Mouse (Mus musculus): ENCODE data around the gene Fibp. TPM values are rescaled to one million over a fixed set of nuclear protein-coding genes. Genes with fewer than 3 reads are reported as not detected.
"Not testable (repeated sequence)": the region's sequence is repeated elsewhere in the genome, so short reads cannot be mapped to it uniquely, and the experiment has no call there.

The Fibp gene
- total RNA-seq, 2 experiments from 2014 or later: 124 to 139 TPM

GRCm38 (mm10) chr19:5486771-5487170 is 26.4 kb downstream of the Fibp start:
- intact Hi-C loops (cut with DNase I): no loop called here
- DNase-seq: no peak

DNA sequence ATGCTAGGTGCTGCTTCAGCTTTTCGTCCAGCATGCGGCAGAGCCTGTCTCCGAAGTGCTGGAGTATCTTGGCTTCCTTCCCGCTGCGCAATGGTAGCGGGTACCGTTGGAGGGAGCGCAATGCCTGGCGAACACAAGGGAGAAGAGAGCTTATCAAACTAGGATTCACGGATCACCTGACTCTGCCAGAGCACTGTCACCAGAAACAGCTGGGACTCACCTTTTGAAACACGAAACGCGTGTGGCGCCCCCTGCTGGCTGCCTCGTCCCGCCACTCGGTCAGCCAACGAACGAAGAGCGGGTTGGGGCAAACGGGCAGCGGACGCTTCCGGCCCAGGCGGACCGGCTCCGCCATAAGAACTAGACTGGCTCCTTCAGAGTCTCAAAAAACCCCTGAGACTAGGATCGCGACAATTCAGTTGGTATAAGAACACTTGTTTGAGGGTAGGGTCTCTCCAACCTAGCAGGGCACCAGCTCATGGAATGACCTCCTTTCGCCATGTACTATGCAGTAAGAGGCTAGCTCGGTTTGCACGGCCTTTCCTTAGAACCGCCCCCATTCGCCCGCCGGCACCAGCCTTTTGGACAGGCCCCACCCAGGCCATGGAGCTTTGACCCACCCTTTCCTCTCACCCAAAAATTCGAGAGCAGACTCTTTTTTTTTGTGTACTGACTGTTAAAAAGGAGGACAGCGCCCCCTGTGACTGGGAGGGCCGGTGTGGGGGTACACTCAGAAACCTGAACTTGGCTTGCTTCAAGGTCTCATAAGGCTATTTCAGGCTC is 27.5 kb downstream of the Fibp start, which contains the start of gene Mus81:
Gene Mus81, minus strand, starts transcription at position 635 of the 783 bp plus-strand sequence.
- DNase-seq: peak; percentile 98
- intact Hi-C loops (cut with DNase I): no loop called here

DNA sequence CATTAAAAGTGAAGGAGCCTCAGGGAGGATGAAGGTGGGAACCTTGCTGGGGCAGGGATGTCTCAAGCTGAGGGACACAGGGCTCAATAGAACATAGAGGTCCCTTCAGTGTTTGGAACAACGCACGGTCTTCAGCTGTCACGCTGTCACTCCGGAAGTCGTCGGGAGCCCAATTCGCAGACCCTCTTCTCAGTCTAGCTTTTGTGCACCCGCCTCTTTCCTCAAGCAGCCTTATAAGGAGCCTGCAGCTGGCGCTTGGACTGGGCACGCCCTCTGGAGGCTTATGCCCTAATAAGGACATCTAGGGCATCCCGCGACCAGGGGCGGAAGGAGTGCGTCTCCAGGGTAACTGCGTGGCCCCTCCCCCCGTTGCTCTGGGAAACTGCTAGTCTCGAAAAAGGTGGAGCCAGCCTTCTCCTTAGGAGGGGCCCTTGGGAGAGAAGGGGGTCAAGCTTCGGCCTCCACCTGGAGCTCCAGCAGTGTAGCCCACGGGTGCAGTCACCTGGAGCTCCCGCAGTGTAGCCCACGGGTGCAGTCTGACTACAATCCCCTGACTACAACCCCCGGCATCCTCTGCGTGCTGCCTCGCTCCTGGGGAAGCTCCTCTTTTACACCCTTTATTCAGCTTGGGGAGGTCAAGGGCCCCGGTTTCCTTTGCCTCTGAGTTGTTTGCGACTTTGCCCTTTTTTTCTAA is 28.6 kb downstream of the Fibp start:
- intact Hi-C loops (cut with DNase I): no loop called here
- DNase-seq: peak; percentile 97

DNA sequence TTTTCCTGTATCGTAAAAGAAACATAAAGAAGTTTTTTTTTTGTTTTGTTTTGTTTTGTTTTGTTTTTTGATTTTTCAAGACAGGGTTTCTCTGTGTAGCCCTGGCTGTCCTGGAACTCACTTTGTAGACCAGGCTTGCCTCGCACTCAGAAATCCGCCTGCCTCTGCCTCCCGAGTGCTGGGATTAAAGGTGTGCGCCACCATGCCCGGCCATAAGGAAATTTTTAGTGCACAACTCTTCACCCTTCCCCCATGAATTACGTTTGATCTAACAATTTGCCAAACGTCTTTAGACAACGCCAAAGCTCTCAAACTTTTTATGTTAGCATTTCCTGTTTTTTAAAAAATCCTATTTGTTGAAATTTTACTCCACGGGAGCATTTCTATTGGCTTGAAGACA is 29.3 kb downstream of the Fibp start:
- DNase-seq; intact Hi-C loops (cut with DNase I): not testable (repeated sequence)

- DNase-seq: peak; percentile 95
- intact Hi-C loops (cut with DNase I): no loop called here
Measured at GRCm38 (mm10) chr19:5490313-5490897, 30.0 kb downstream of the Fibp start, which contains the start of gene Cfl1. Gene Cfl1 (plus strand): TSS chr19:5490455.

DNA sequence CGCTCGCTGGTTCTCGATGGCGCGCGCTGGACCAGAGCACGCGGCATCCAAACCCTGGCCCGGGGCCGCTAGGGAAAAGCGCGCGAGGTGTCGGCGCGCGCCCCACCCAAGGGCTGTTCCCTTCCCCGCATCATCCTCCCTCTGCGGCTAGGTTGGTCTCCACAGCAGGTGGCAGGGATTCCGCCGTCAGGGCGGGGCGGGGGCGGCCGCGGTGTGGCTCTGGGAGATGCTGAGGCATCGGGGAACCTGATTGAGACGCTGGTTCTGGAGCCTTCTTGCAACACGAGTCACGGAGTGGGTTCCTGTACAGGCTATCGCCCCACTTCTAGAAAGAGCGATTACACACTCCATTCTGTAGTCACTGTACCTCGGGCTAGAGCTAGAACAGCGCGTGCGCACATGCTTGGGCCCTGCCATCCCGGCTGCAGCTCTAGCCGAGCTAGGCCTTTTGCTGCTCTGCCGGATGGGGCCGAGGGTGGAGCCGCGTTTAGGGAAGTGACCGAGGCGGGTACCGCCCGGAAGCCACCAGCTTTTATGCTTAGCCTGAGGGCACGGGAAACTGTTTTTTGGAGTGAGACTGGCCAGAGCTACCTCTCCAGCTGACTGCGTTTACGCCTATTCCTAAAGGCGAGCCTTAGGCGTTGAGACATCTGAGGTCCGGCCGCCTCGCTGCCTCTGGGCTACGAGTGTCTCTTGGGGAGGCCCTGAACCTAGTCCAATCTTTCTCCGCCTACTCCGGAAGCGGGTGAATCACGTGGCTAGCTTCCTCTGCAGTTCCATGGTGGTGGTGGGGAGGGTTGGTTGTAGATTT is 30.7 kb downstream of the Fibp start:
- intact Hi-C loops (cut with DNase I): no loop called here
- peak; percentile 81 for DNase-seq

DNA sequence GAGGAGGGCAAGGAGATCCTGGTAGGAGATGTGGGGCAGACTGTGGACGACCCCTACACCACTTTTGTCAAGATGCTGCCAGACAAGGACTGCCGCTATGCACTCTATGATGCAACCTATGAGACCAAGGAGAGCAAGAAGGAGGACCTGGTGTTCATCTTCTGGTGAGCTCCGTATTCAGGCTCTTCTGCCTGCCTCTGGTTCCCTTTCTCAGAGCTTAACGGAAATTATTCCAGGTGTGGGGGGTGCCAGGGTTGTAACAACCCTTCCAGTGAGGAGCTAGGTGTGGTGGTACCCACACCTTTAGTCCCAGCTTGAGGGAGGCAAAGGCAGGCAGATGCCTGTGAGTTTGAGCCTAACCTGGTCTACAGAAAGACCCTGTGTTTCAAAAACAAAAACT is 32.2 kb downstream of the Fibp start:
- intact Hi-C loops (cut with DNase I): no loop called here
- no peak for DNase-seq

- intact Hi-C loops (cut with DNase I); DNase-seq: not testable (repeated sequence)
Measured at GRCm38 (mm10) chr19:5493301-5493721, 32.9 kb downstream of the Fibp start.

- intact Hi-C loops (cut with DNase I): no loop called here
- DNase-seq: no peak
Measured at GRCm38 (mm10) chr19:5494314-5494713, 33.9 kb downstream of the Fibp start.

- intact Hi-C loops (cut with DNase I): no loop called here
- no peak for DNase-seq
Measured at GRCm38 (mm10) chr19:5495353-5496051, 35.1 kb downstream of the Fibp start.

DNA sequence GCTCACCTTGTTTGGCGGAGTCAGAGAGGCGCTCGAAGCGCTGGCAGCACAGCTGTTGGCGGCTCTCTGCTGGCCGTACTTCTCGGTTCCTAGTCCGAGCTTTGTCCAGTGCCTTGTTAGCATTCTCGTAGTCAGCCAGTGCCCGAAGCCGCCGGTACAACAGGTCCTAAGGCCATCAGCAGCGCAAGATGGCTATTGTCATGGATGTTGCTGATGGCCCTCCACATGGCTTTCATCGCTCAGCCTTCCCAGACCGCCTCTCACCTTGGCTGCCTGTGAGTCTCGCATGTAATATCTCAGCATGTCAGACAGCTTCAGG is 35.6 kb downstream of the Fibp start:
- intact Hi-C loops (cut with DNase I): no loop called here

DNA sequence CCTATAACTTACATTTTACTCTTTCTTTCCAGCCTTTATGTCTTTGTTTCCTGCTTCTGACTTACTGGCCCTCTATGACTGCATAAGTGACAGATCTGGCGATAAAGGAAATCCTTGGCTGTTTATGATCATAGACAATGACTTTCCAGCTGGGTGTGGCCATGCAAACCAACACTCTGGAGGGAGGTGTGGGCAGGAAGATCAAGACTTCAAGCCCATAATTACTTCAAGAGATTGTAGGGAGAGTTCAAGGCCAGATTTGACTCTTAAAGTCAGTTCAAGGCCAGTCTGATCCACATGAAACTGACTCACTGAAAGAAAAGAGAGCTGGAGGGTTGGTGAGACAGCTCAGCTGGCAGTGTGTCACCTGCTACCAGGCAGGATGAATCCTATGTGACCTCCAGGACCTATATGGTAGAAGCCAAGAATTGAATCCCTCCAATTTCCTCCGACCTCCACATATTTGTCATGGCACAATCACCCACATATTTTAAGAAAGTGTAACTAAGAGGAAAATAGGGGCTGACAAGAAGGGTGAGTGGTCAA is 40.0 kb downstream of the Fibp start:
- intact Hi-C loops (cut with DNase I): no loop called here
- no peak for DNase-seq

More for the DNA sequence above, 35.6 kb downstream of the Fibp start:
- DNase-seq: no peak

DNA sequence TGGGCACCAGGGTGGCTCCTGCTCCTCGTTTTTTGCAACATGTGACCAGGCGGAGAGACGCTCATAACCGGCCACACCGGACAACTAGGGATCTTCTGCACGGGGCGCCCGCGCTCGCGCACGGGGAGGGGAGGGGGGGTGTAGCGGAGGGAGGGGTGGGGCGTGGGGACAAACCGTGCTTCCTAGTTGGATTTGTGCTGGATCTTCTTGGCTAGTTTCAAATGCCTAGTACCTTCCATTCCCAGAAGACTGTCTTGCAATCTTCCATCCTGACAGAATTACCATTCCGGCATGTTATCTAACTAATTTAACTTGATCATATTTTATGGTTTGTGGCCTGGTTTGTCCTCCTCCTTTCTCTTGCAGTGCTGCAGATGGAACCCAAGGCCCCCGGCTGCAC is 43.3 kb downstream of the Fibp start, which contains the start of gene 1700020D05Rik:
Gene 1700020D05Rik, minus strand, starts transcription at position 101 of the 400 bp plus-strand sequence.
- DNase-seq: no peak
- intact Hi-C loops (cut with DNase I): no loop called here

DNA sequence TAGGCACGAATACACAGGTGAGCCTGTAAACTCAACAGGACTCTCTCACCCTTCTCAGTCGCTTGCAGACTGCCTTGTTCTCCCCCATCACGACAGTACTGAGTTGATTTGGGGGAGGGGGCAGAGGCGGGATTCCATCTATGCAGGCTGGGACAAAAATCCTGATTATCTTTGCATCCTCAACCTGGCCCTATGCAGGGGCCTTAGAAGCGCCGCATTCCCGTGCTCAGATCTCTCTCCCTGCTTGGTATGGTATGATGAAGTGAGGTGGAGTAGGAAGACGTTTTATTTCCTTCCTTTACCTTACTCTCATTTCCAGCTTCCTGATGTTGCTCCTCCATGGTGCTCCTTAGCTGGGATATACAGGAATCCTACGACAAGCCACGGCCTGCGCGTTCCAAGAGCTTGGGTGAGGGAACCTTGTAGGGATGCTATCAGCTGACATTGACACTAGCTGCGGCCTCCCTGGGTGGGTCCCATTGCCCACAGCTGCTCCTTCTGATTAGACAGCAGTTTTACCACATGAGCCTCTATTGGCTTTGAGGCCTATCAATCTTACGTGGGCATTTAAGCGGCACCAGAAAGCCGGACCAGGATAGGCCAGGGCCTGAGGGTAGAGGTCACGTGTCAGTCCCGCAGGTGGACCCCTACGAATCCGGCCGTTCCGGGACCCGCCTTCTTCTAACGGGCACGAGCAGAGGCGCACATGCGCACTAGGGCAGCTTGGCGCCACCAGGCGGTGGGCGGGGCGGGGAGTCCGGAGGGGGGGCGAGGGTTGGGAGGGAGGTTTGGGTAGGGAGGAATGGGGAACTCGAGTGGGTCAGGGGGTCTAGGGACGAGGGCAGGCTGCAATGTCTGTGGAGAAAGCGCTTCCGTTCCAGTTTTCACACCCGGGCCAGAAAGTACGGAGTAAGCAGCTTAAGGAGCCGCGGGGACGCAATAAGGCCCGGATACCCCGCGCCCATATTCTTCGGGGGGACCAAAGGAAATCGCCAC is 49.9 kb downstream of the Fibp start, which contains the start of gene Snx32:
Gene Snx32, minus strand, starts transcription at position 508 of the 996 bp plus-strand sequence.
- peak; percentile 98 for DNase-seq
- intact Hi-C loops (cut with DNase I): no loop called here

DNA sequence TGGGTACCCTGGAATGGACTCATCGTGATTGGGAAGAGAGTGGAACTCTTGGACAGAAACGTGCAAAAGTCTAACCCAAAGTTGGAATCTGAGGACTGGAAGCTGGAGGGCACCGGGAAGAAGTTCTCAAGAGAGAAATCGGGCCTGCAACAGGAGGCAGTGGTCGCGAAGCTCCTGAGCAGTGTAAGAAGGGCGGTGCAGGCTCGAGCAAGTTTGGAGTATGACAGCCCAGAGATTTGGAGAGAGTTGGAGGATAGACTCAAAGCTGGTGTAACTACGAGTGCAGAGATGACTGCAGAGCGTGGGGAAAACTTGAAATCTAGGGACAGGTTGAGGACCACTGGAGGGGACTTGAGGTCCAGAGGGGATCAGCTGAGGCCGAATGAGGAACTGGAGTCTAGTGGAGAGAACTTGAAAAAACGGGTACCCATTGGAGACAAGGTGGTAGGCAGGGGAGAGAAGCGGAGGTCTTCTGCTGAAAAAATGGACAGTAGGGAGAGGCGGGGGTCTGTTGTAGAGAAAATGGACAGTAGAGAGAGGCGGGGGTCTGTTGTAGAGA is 50.7 kb downstream of the Fibp start:
- DNase-seq: no peak
- intact Hi-C loops (cut with DNase I): no loop called here

- intact Hi-C loops (cut with DNase I): no loop called here
- no peak for DNase-seq
Measured at GRCm38 (mm10) chr19:5512091-5513004, 51.9 kb downstream of the Fibp start.

DNA sequence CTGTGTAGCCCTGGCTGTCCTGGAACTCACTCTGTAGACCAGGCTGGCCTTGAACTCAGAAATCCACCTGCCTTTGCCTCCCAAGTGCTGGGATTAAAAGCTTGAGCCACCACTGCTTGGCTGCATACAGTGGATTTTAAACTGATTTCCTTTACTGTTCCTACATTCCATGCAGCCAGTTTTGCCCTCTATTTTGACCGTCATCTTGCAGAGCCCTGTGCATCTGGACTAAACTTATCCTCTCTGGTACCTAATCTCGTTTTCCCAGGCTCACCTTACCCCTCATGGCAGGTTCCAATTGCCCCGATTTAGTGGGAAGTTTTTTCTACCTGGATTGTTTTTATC is 52.6 kb downstream of the Fibp start:
- DNase-seq: no peak
- intact Hi-C loops (cut with DNase I): no loop called here
